Mouse (Mus musculus) liver, embryonic 14.5 days (tissue): ENCODE data around the gene Rasa2. TPM values are rescaled to one million over a fixed set of nuclear protein-coding genes. Genes with fewer than 3 reads are reported as not detected.
A peak's percentile ranks its signal among the peaks of the same experiment; 100 is the strongest.
"Not testable (repeated sequence)": the region's sequence is repeated elsewhere in the genome, so short reads cannot be mapped to it uniquely, and the experiment has no call there.

Experiments used
- ATAC-seq: fragments of 200-750 bp; cut with Nextera tagmentation; 2 replicates; pipeline ENCODE4 v1.8.0; 2017; ENCODE audit warnings: moderate number of reproducible peaks, mild to moderate bottlenecking, moderate library complexity; ENCODE audit not compliant: insufficient read depth
- DNase-seq, 3 experiments: peaks; one replicate each; pipeline ENCODE4 v3.0.0-alpha.2; 2012 to 2013; ENCODE audit warnings: low read depth in 3 of 3, low spot score in 3 of 3
- H3K27ac ChIP-seq: fragments of 300-500 bp; sonication (generic); 2 replicates; pipeline ENCODE4 v1.5.1; 2014; ENCODE audit warnings: moderate library complexity, mild to moderate bottlenecking, control low read depth, inconsistent platforms
- H3K27me3 ChIP-seq: fragments of 300-500 bp; sonication (generic); 2 replicates; pipeline ENCODE4 v1.6.1; 2014; ENCODE audit warnings: mild to moderate bottlenecking, low read length, moderate library complexity; ENCODE audit not compliant: control insufficient read depth, insufficient read depth
- H3K36me3 ChIP-seq: fragments of 300-500 bp; sonication (generic); replicated peaks from 2 replicates; pipeline ENCODE4 v1.6.1; 2014; ENCODE audit warnings: low read depth; ENCODE audit not compliant: control insufficient read depth, insufficient read depth
- H3K4me1 ChIP-seq, 2 experiments: fragments of 200-500 bp in 1 of 2; fragments of 300-500 bp in 1 of 2; sonication (generic) in 1 of 2; replicated peaks; 2 replicates each; pipeline ENCODE4 v1.6.1; 2012 to 2014; ENCODE audit warnings: antibody characterized with exemption in 1 of 2, inconsistent platforms in 1 of 2, low read length in 1 of 2; ENCODE audit not compliant: control insufficient read depth in 2 of 2, insufficient read depth in 2 of 2
- H3K4me2 ChIP-seq: fragments of 300-500 bp; sonication (generic); 2 replicates; pipeline ENCODE4 v1.6.1; 2014; ENCODE audit warnings: low read depth, mild to moderate bottlenecking, control low read depth, moderate library complexity
- H3K4me3 ChIP-seq, 2 experiments: fragments of 200-500 bp in 1 of 2; fragments of 300-500 bp in 1 of 2; sonication (generic) in 1 of 2; 2 replicates each; pipeline ENCODE4 v1.5.1; 2012 to 2014; ENCODE audit warnings: low read depth in 2 of 2, low read length in 2 of 2, mild to moderate bottlenecking in 2 of 2, control low read depth in 1 of 2, inconsistent platforms in 1 of 2, moderate library complexity in 1 of 2; ENCODE audit not compliant: insufficient read depth in 1 of 2
- H3K9ac ChIP-seq: fragments of 300-500 bp; sonication (generic); replicated peaks from 2 replicates; pipeline ENCODE4 v1.6.1; 2014; ENCODE audit warnings: mild to moderate bottlenecking, control low read depth, moderate library complexity
- H3K9me3 ChIP-seq: fragments of 300-500 bp; sonication (generic); 2 replicates; pipeline ENCODE4 v1.6.1; 2016; ENCODE audit warnings: low read length, mixed read lengths; ENCODE audit not compliant: control insufficient read depth
- CTCF ChIP-seq: IDR thresholded peaks from 2 replicates; pipeline ENCODE4 v1.5.1; 2016; ENCODE audit warnings: antibody characterized with exemption, low read depth, control low read depth
- EP300 ChIP-seq: IDR thresholded peaks from 2 replicates; pipeline ENCODE4 v1.6.1; 2016; ENCODE audit warnings: antibody characterized with exemption, low read depth
- WGBS: fragments of 180-500 bp; shearing (Covaris S2); extraction: QIAGEN DNeasy Blood & Tissue Kit; methylation state at CpG from one replicate; pipeline ENCODE4 v1.1.7; 2014; ENCODE audit not compliant: insufficient replicate concordance; 5-methylcytosine and 5-hydroxymethylcytosine counted together
- polyA plus RNA-seq, 2 experiments: library from polyadenylated mRNA; depleted of rRNA in 1 of 2; stranded (reverse) in 1 of 2; unstranded in 1 of 2; fragments of >200 nt; fragmentation: Nextera tagmentation in 1 of 2; extraction: Ambion mirVana in 1 of 2; gene quantifications; 2 replicates each; pipeline versions ENCODE4 v1.2.1 to v1.2.3; 2012 to 2014

Rasa2 gene
- polyA plus RNA-seq, 2 experiments, result 0.84 to 2.3 TPM

- no peaks in the 10 kb centered on the region for H3K36me3 ChIP-seq
- no peak overlapping the region for H3K9ac ChIP-seq
- no peaks in the 10 kb centered on the region for H3K9me3 ChIP-seq
- ATAC-seq, result no peak
- H3K27me3 ChIP-seq, result no peaks in the 10 kb centered on the region
- no peak overlapping the region for H3K27ac ChIP-seq
- no peak for DNase-seq
- H3K4me3 ChIP-seq, result no peak overlapping the region
- TF ChIP-seq CTCF (no peak), EP300 (no peak)
- WGBS, result 17% methylated on average over 7 of the region's 7 CpGs
- no peaks in the 10 kb centered on the region for H3K4me1 ChIP-seq
- H3K4me2 ChIP-seq, result no peak overlapping the region
These were observed 19.4 kb upstream of the Rasa2 start for GRCm38 (mm10) chr9:96650807-96651206.

- no peak for TF ChIP-seq CTCF
- TF ChIP-seq EP300, result no peak
- no peaks in the 10 kb centered on the region for H3K9me3 ChIP-seq
- ATAC-seq, result no peak
- no peaks in the 10 kb centered on the region for H3K4me1 ChIP-seq
- H3K4me3 ChIP-seq, result no peak overlapping the region
- H3K27me3 ChIP-seq, result no peaks in the 10 kb centered on the region
- H3K36me3 ChIP-seq, result no peaks in the 10 kb centered on the region
- H3K9ac ChIP-seq, result no peak overlapping the region
- no peak for DNase-seq
- no peak overlapping the region for H3K4me2 ChIP-seq
- 39% methylated on average over 9 of the region's 9 CpGs for WGBS
- H3K27ac ChIP-seq, result no peak overlapping the region
These were observed 18.5 kb upstream of the Rasa2 start for GRCm38 (mm10) chr9:96649924-96650323.

GRCm38 (mm10) chr9:96649362-96649761 is 17.9 kb upstream of the Rasa2 start:
- no peaks in the 10 kb centered on the region for H3K27me3 ChIP-seq
- no peaks in the 10 kb centered on the region for H3K4me1 ChIP-seq
- no peak overlapping the region for H3K27ac ChIP-seq
- H3K9me3 ChIP-seq, result no peaks in the 10 kb centered on the region
- TF ChIP-seq EP300 (no peak), CTCF (no peak)
- DNase-seq (no peak), ATAC-seq (no peak)
- H3K4me3 ChIP-seq, result no peak overlapping the region
- H3K4me2 ChIP-seq, result no peak overlapping the region
- WGBS, result 77% methylated on average over 4 of the region's 4 CpGs
- no peaks in the 10 kb centered on the region for H3K36me3 ChIP-seq
- H3K9ac ChIP-seq, result no peak overlapping the region

- no peaks in the 10 kb centered on the region for H3K4me1 ChIP-seq
- no peaks in the 10 kb centered on the region for H3K36me3 ChIP-seq
- ATAC-seq (no peak), DNase-seq (no peak)
- no peaks in the 10 kb centered on the region for H3K27me3 ChIP-seq
- H3K4me3 ChIP-seq, result no peak overlapping the region
- no peak for TF ChIP-seq EP300
- TF ChIP-seq CTCF, result peak; percentile 12; the same call in 1 of the 2 replicates
- no peaks in the 10 kb centered on the region for H3K9me3 ChIP-seq
- no peak overlapping the region for H3K4me2 ChIP-seq
- no peak overlapping the region for H3K27ac ChIP-seq
- 35% methylated on average over 2 of the region's 2 CpGs for WGBS
- no peak overlapping the region for H3K9ac ChIP-seq
These were observed 15.4 kb upstream of the Rasa2 start for GRCm38 (mm10) chr9:96646668-96647295.

- Histone ChIP-seq H3K9me3 (no peaks in the 10 kb centered on the region), H3K4me1 (0 out of 4 replicates have a peak, but pooled peaks cover 0 to 2% of the 10 kb centered on the region in 2 experiments), H3K27me3 (no peaks in the 10 kb centered on the region), H3K36me3 (no peaks in the 10 kb centered on the region), H3K4me3 (no peak overlapping the region), H3K4me2 (no peak overlapping the region), H3K27ac (no peak overlapping the region), H3K9ac (no peak overlapping the region)
- TF ChIP-seq EP300 (no peak), CTCF (no peak)
- no peak for ATAC-seq
- 39% methylated on average over 2 of the region's 2 CpGs for WGBS
- DNase-seq, result no peak
These were observed 13.4 kb upstream of the Rasa2 start for GRCm38 (mm10) chr9:96644840-96645239.

- not testable (repeated sequence) for H3K27ac ChIP-seq, H3K36me3 ChIP-seq, ATAC-seq, H3K9me3 ChIP-seq, H3K4me3 ChIP-seq, H3K27me3 ChIP-seq, DNase-seq, H3K4me2 ChIP-seq, H3K9ac ChIP-seq, H3K4me1 ChIP-seq
- WGBS, result 51% methylated on average over 3 of the region's 3 CpGs
These were observed 12.6 kb upstream of the Rasa2 start for GRCm38 (mm10) chr9:96644002-96644401.
